Mouse (Mus musculus) heart, postnatal 0 days (tissue): ENCODE measurements at regions not wholly inside any gene's neighbourhood (a gene's known extent, or its start where the extent isn't known, plus 50 kb on each side); places are given as distances from the start of the nearest gene placed in this dataset.

Experiments used
- CTCF ChIP-seq: IDR thresholded peaks from 2 replicates; pipeline ENCODE4 v1.5.1; 2016; ENCODE audit warnings: antibody characterized with exemption, control low read depth, low read depth
- EP300 ChIP-seq: IDR thresholded peaks from 2 replicates; pipeline ENCODE4 v1.6.1; 2016; ENCODE audit warnings: antibody characterized with exemption, low read depth

- TF ChIP-seq EP300 (no peak), CTCF (no peak)
Measured at GRCm38 (mm10) chr6:93433446-93433845, 490.2 kb upstream of the Adamts9 start.
